Mouse (Mus musculus) liver, postnatal 0 days (tissue): Measurements from ENCODE around the gene Chn2. TPM values are rescaled to one million over a fixed set of nuclear protein-coding genes. Genes with fewer than 3 reads are reported as not detected.

Experiments used
- ATAC-seq: fragments of 200-750 bp; cut with Nextera tagmentation; 2 replicates; pipeline ENCODE4 v1.8.0; 2017; ENCODE audit warnings: mild to moderate bottlenecking, moderate library complexity
- DNase-seq: peaks from one replicate; pipeline ENCODE4 v3.0.0-alpha.2; 2016
- H3K27ac ChIP-seq: fragments of 300-500 bp; sonication (generic); 2 replicates; pipeline ENCODE4 v1.5.1; 2014; ENCODE audit warnings: antibody characterized with exemption, moderate library complexity, mild to moderate bottlenecking, low read depth
- H3K27me3 ChIP-seq: fragments of 300-500 bp; sonication (generic); 2 replicates; pipeline ENCODE4 v1.6.1; 2014; ENCODE audit warnings: low read length, control low read depth, mixed read lengths; ENCODE audit not compliant: insufficient read depth
- H3K36me3 ChIP-seq: fragments of 300-500 bp; sonication (generic); replicated peaks from 2 replicates; pipeline ENCODE4 v1.6.1; 2014; ENCODE audit warnings: mild to moderate bottlenecking, control low read depth, low read length, moderate library complexity, mixed read lengths; ENCODE audit not compliant: insufficient read depth
- H3K4me1 ChIP-seq: fragments of 300-500 bp; sonication (generic); 2 replicates; pipeline ENCODE4 v1.6.1; 2014; ENCODE audit warnings: antibody characterized with exemption, mild to moderate bottlenecking, control low read depth; ENCODE audit not compliant: insufficient read depth
- H3K4me2 ChIP-seq: fragments of 300-500 bp; sonication (generic); 2 replicates; pipeline ENCODE4 v1.6.1; 2014; ENCODE audit warnings: low read depth, mild to moderate bottlenecking, low read length, moderate library complexity, mixed read lengths
- H3K4me3 ChIP-seq: fragments of 300-500 bp; sonication (generic); 2 replicates; pipeline ENCODE4 v1.5.1; 2014; ENCODE audit warnings: low read depth, low read length
- H3K9ac ChIP-seq: fragments of 300-500 bp; sonication (generic); replicated peaks from 2 replicates; pipeline ENCODE4 v1.6.1; 2014; ENCODE audit warnings: mild to moderate bottlenecking, moderate library complexity
- H3K9me3 ChIP-seq: fragments of 300-500 bp; sonication (generic); 2 replicates; pipeline ENCODE4 v1.6.1; 2016; ENCODE audit warnings: mild to moderate bottlenecking, control low read depth, low read length, mixed read lengths
- CTCF ChIP-seq: sonication (generic); IDR thresholded peaks from 2 replicates; pipeline ENCODE4 v1.5.1; 2016; ENCODE audit warnings: antibody characterized with exemption, low read depth
- EP300 ChIP-seq: IDR thresholded peaks from 2 replicates; pipeline ENCODE4 v1.6.1; 2016; ENCODE audit warnings: antibody characterized with exemption, low read depth, mild to moderate bottlenecking
- WGBS: fragments of 180-500 bp; shearing (Covaris S2); extraction: QIAGEN DNeasy Blood & Tissue Kit; methylation state at CpG from one replicate; pipeline ENCODE4 v1.1.7; 2014; ENCODE audit not compliant: insufficient replicate concordance; 5-methylcytosine and 5-hydroxymethylcytosine counted together
- polyA plus RNA-seq: library from polyadenylated mRNA; unstranded; fragments of >200 nt; fragmentation: Nextera tagmentation; extraction: Ambion mirVana; gene quantifications from 2 replicates; pipeline ENCODE4 v1.2.1, GENCODE M21; 2015

Chn2 gene
- polyA plus RNA-seq, 1 experiment from 2014 or later: 10.8 TPM

DNA sequence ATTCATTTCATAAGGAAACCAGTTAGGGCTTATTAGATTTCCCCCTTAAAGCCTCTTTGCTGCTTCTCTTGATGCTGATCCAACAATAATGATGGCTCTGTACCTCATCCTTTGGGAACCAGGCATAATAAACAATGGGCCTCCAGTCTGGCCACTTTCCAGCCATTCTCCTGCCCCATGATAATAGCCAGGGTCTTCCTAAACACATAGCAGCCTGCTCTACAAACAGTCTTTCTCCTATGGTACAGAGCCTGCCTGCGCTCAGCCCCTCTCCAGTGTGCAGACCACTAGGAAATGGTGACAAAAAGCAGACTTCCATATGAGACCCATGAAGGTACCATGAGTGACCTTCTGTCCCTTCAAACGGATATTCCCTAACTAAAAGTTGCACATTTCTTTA, 260.1 kb downstream of the Chn2 start:
- TF ChIP-seq EP300: no peak
- no peak for TF ChIP-seq CTCF
- H3K4me3 ChIP-seq: no peak overlapping the region
- peaks cover 17% of the 10 kb centered on the region; the same call in 1 of the 2 replicates for H3K36me3 ChIP-seq
- no peaks in the 10 kb centered on the region for H3K27me3 ChIP-seq
- H3K4me2 ChIP-seq: no peak overlapping the region
- 75% methylated on average over 2 of the region's 2 CpGs for WGBS
- ATAC-seq: no peak
- no peak for DNase-seq
- no peaks in the 10 kb centered on the region for H3K4me1 ChIP-seq
- H3K9ac ChIP-seq: no peak overlapping the region
- no peaks in the 10 kb centered on the region for H3K9me3 ChIP-seq
- no peak overlapping the region for H3K27ac ChIP-seq

DNA sequence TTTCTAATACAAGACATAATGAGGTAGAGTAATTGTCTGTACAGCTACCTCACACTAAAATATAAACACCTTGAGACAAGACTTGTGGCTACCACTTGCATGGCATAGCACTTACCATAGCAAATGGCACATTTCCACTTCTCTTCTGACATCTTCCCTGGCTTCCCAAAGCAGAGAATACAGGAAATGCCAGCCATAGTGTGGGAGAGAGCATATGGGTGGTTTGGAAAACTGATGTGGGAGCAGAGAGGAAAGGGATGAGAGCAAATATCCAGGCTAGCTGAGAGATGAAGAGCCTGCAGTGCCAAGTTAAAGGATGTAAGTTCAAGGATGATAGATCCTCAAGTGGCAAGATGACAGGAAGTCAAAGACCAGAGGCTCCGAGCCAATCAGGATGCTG, 266.4 kb downstream of the Chn2 start:
- no peak for DNase-seq
- no peak overlapping the region for H3K9ac ChIP-seq
- WGBS: 76% methylated on average over 1 of the region's 1 CpGs
- H3K4me2 ChIP-seq: no peak overlapping the region
- H3K4me1 ChIP-seq: no peaks in the 10 kb centered on the region
- H3K36me3 ChIP-seq: no peaks in the 10 kb centered on the region
- ATAC-seq: no peak
- no peak overlapping the region for H3K4me3 ChIP-seq
- H3K9me3 ChIP-seq: no peaks in the 10 kb centered on the region
- no peaks in the 10 kb centered on the region for H3K27me3 ChIP-seq
- no peak overlapping the region for H3K27ac ChIP-seq
- TF ChIP-seq CTCF: no peak
- TF ChIP-seq EP300: no peak

DNA sequence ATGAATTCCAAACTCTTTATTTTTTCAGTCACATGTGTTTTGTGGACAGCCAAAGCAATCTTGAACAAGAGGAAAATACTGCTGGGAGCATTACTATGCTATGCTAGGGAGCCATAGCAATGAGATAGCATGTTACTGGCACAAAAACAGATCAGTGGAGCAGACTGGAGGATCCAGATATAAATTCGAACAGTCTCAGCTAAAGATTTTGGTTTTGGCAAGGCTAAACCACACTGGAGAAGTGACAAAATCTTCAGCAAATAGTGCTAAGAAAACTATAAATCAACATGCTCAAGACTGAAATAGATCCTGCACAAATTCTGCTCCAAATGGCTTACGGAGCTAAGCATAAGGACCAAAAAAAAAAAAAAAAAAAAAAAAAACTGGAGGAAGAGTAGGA, 273.7 kb downstream of the Chn2 start:
- 70% methylated on average over 2 of the region's 2 CpGs for WGBS
- DNase-seq: no peak
- Histone ChIP-seq H3K4me3 (no peak overlapping the region), H3K4me1 (no peaks in the 10 kb centered on the region), H3K36me3 (no peaks in the 10 kb centered on the region), H3K27me3 (no peaks in the 10 kb centered on the region), H3K9ac (no peak overlapping the region), H3K4me2 (no peak overlapping the region), H3K9me3 (no peaks in the 10 kb centered on the region), H3K27ac (no peak overlapping the region)
- ATAC-seq: no peak
- TF ChIP-seq CTCF: no peak
- TF ChIP-seq EP300: no peak

DNA sequence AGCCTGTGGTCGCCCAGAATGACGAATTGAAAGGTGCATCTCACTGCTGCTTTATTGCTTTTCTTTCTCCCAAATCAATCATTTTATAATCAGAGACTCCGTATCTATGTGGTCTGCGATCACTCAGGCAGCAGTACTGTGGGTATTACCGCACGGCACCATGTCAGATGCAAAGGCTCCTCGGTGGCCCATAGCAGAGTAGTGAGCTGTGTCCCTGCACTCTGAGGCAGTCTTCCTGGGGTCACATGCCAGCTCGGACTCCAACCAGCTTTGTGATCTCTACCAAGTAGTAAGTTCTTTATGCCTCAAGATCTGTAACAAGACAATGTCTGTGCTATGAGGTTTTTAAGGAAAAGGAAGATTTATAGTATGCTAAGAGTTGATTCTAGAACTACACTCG, 279.3 kb downstream of the Chn2 start:
- Histone ChIP-seq H3K36me3 (no peaks in the 10 kb centered on the region), H3K9ac (no peak overlapping the region), H3K4me3 (no peak overlapping the region), H3K4me1 (no peaks in the 10 kb centered on the region), H3K27me3 (no peaks in the 10 kb centered on the region), H3K4me2 (no peak overlapping the region), H3K27ac (no peak overlapping the region), H3K9me3 (no peaks in the 10 kb centered on the region)
- DNase-seq (no peak), ATAC-seq (no peak)
- TF ChIP-seq EP300: no peak
- TF ChIP-seq CTCF: no peak
- 80% methylated on average over 9 of the region's 9 CpGs for WGBS

DNA sequence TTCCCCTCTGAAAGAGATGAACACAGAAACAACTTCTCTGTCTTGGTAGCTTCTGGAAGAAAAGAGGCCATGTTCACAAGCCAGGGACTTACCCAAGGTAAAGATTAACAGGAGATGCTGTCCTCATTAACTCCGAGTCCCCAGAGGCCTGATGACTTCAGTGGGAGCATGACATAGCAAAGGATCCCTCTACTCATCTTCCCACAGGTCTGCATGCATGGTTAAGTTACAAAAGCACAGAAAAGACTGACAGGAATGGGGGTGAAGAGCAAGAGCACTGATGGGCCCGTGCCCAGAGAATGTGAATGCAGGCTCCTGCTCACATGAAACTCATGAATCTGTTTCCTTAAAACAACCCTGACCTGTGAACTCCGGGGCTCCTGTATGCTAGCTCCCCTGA, 279.8 kb downstream of the Chn2 start:
- Histone ChIP-seq H3K27ac (no peak overlapping the region), H3K9me3 (no peaks in the 10 kb centered on the region), H3K27me3 (no peaks in the 10 kb centered on the region), H3K4me1 (no peaks in the 10 kb centered on the region), H3K4me2 (no peak overlapping the region), H3K9ac (no peak overlapping the region), H3K36me3 (no peaks in the 10 kb centered on the region), H3K4me3 (no peak overlapping the region)
- DNase-seq (no peak), ATAC-seq (no peak)
- TF ChIP-seq EP300 (no peak), CTCF (no peak)
- 62% methylated on average over 3 of the region's 3 CpGs for WGBS

DNA sequence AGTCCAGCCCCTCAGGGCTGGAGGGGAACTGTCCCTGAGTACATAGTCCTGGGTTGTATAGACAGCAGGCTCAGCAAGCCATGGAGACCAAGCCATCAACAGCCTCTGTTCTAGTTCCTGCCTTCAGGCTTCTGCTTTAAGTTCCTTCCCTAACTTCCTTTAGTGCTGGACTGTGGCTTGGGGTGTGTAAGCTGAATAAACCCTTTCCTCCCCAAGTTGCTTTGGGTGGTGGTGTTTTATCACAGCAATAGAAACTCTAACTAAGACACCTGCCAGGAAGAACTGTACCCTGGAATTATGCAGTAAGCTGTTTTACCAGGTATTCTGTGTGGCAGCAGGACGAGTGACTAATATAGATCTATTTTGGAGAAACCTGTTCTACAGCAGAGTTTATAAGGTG, 280.9 kb downstream of the Chn2 start:
- Histone ChIP-seq H3K27me3 (no peaks in the 10 kb centered on the region), H3K36me3 (no peaks in the 10 kb centered on the region), H3K4me2 (no peak overlapping the region), H3K27ac (no peak overlapping the region), H3K4me3 (no peak overlapping the region), H3K9ac (no peak overlapping the region), H3K9me3 (no peaks in the 10 kb centered on the region), H3K4me1 (no peaks in the 10 kb centered on the region)
- ATAC-seq (no peak), DNase-seq (no peak)
- TF ChIP-seq EP300 (no peak), CTCF (no peak)
- 68% methylated on average over 1 of the region's 1 CpGs for WGBS

DNA sequence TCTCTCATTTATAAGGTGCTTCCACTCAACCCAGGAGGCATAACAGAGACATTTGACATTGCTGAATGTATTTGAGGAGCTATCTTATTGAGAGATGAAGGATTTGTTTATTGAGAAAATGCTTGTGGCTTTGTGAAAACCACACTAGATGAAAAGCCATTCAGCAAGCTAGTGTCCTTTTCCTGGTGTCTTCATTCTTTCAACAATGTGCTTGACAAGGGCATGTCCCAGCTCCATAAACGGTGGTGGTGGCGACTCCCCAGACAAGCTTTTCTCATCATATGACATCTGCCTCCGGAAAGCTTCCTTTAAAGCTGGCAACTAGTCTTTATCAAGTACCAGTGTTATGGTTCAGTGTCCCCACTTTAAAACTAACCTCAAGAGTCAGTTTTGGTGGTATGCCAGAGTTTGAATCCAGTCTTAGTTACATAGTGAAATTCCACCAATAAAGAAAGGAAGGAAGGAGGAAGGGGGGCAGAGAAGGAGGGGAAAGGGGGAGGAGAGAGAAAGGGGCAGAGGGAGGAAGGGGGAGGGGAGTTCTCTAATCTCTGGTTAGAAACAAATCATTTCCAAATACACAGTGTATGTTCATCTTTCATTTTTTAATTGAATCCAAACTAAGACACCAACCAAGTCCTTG, 286.0 kb downstream of the Chn2 start, which contains the start of gene Prr15:
Prr15 (plus strand) TSS at position 590 of the 640 bp plus-strand sequence.
- Histone ChIP-seq H3K4me3 (peak within 1 kb of the TSS; percentile 54), H3K4me2 (peak within 1 kb of the TSS; percentile 91), H3K9me3 (no peaks in the 10 kb centered on the region), H3K27ac (no peak within 1 kb of the TSS), H3K36me3 (no peaks in the 10 kb centered on the region), H3K9ac (no peak within 1 kb of the TSS), H3K27me3 (0 out of 2 replicates have a peak, but pooled peaks cover 4% of the 10 kb centered on the region), H3K4me1 (peaks cover 14% of the 10 kb centered on the region)
- WGBS: 51% methylated on average over 3 of the region's 3 CpGs
- DNase-seq (no peak), ATAC-seq (no peak)
- TF ChIP-seq EP300 (no peak), CTCF (no peak)
